Mouse (Mus musculus): ENCODE measurements around the gene Slc7a8.

DNA sequence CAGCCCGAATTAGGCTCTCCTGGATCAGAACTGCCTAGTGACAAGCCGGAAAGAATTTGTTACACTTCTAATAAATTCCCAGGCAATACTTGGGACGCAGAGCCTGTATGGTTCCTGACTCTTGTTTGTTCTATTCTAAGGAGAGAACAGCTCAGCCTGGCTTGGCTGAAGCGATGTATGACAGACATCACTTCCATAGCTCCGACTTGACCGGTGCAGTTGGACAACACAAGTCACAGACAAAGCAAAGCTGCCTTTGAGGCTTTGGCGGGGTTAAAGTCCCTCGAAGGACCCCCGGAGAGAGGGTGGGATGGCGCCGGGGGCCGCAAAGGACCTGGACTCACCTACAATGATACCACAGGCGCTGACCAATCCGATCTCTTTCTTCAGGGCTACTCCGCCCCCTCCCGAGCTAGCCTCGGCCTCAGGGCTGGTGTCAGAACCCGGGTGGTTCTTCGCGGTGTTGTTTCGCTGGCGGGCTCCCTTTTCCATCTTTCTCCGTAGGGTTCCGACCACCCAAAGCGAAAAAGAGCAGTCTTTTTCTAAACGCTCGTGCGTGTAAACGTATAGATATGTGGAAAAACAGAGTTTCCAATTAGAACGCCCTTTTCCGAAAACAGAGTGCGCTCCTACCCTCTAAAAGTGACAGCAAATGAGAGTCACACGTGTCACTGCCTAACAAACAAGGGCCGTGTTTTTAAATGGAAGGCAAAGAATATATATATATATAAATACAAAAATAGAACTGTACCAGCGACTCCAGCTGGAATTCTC lies 723 bp downstream of the Slc7a8 start:
- TF ChIP-seq CTCF (IDR thresholded peaks at IDR 0.05; ENCODE audit: low read depth) (no peak), EP300 (optimal IDR thresholded peaks at IDR 0.05) (no peak)
